Mouse (Mus musculus) stomach, postnatal 0 days (tissue): Measurements from ENCODE around the gene Sec1.

Experiments used
- CTCF ChIP-seq: IDR thresholded peaks from 2 replicates; pipeline ENCODE4 v1.5.1; 2016; ENCODE audit warnings: antibody characterized with exemption, low read depth, mild to moderate bottlenecking, moderate library complexity
- EP300 ChIP-seq: optimal IDR thresholded peaks from 2 replicates; pipeline ENCODE3; 2016; ENCODE audit warnings: antibody characterized with exemption

DNA sequence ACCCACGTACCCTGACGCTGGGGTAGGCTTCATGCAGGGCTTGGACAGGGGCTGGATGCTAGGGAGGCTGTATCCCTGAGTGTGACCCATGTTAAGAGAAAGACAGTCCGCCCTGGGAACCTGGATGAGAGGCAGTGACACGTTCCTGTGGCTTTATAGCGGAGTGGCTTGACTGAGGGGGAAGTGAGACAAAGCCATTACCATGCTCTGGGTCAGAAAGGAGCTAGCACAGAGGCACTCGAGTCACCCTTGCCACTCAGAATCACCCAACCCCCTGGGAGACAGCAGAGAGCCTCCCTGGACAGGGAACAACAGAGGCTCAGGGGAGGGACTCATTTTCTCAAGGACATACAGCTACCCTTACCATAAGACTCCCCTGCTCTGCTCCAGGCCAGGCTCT lies 5.1 kb downstream of the Sec1 start:
- TF ChIP-seq CTCF = no peak
- no peak for TF ChIP-seq EP300
